Mouse (Mus musculus) cerebellum, adult 9-11 months (tissue): ENCODE data around the gene A630001G21Rik.
"Not testable (repeated sequence)": the region's sequence is repeated elsewhere in the genome, so short reads cannot be mapped to it uniquely, and the experiment has no call there.

Source experiments
- DNase-seq: peaks from one replicate; pipeline ENCODE4 v3.0.0; 2022

The A630001G21Rik gene

DNA sequence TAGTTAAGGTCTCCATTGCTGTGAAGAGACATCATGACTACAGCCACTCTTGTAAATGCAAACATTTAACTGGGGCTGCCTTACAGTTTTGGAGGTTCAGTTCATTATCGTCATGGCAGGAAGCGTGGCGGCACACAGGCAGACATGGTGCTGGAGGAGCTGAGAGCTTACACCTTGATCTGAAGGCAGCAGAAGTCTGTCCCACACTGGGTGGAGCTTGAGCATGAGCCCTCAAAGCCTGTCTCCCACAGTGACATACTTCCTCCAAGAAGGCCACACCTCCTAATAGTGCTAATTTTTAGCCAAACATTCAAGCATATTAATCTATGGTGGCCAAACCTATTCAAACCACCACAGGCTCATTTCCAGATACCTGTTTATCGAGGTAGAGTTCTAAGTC lies at the start of gene A630001G21Rik:
Gene A630001G21Rik, minus strand, starts transcription at position 208 of the 400 bp plus-strand sequence.
- no peak for DNase-seq

DNA sequence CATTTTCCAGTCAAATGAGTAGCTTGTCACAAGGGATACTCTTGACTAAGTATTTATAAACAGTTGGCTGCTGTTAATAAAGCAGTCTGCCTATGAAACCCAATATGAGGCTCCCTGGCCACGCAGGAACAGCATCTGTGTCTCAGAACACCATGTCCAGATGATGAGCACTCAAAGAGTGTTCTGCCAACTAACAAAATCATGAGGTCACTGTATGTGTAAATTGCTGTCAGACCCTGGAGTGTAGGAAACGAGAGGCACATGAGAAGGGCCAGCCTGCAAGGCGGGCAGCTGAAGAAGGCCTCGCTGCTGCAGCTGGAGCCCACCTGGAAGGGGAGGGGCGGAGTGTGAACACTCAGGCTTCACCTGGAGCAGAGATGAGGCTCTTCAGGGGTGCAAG lies 48.7 kb upstream of the A630001G21Rik start:
- DNase-seq: no peak

GRCm38 (mm10) chr1:85824905-85825304 lies 46.5 kb upstream of the A630001G21Rik start:
- DNase-seq: no peak

DNA sequence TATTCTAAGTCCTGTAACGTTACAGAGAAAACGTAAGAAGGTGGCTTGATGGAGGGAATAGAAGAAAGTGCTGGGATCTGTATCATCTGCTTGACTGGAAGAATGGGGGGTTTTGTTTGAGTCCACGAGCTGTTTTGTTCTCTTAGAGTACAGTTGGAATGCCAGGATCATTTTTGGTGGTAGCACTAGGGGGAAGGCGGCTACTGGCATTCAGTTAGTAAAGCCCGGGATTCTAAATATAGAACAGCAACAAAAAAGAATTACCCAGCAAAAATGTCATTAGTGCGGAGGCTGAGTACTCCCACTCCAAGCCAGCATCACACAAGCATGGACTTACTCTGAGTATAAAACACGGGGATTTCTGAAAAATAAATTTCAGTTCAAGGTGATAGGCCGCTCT lies 43.8 kb upstream of the A630001G21Rik start:
- DNase-seq: no peak

GRCm38 (mm10) chr1:85819695-85820094 lies 41.3 kb upstream of the A630001G21Rik start:
- DNase-seq: no peak

DNA sequence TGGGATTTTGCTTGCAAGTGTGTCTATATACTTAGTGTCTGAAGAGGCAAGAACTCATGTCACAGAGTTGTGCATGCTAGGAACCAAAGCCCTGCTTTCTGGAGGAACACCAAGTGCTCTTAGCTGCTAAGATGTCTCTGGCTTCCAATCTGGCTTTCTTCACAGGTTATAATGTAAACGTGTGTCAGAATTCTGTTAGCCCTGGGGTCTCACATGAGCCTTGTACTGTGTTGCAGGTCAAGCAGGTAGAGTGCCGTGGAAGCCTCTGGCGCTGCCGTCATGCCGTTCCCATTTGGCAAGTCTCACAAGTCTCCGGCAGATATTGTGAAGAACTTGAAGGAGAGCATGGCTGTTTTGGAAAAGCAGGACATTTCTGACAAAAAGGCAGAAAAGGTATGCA lies 39.7 kb upstream of the A630001G21Rik start:
- no peak for DNase-seq

DNA sequence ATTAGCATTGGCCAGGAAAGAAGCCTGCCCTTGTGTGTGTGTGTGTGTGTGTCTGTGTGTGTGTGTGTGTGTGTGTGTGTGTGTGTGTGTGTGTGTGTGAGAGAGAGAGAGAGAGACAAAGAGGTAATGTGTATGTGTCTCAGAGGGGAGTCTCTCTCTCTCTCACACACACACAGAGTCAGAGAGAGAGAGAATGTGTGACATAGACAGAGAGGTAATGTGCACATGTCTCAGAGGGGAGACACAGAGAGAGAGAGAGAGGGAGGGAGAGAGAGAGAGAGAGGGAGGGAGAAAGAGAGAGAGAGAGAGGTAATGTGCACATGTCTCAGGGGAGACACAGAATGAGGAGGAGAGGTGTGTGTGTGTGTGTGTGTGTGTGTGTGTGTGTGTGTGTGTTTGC lies 35.8 kb upstream of the A630001G21Rik start:
- DNase-seq: not testable (repeated sequence)

- no peak for DNase-seq
These were observed 32.3 kb upstream of the A630001G21Rik start for GRCm38 (mm10) chr1:85810787-85811186.

DNA sequence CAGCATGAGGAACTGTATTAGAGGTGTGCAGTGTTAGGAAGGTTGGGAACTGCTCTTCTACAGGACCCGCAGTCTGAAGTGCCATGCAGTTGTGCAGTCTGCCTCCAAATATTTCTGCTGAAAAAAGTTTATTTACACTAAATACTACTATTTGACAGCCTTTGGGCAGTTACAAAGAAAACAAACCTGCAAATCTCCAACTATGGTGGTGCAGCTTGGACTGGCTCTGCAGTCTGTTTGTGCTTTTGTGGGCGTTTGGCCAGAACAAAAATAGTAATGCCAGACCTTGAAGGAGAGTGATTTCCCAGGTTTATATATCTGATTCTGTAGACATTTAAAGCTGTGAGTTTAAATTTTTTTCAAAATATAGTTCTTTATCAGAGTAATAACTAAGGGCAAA lies 31.9 kb upstream of the A630001G21Rik start:
- peak; percentile 29 for DNase-seq

DNA sequence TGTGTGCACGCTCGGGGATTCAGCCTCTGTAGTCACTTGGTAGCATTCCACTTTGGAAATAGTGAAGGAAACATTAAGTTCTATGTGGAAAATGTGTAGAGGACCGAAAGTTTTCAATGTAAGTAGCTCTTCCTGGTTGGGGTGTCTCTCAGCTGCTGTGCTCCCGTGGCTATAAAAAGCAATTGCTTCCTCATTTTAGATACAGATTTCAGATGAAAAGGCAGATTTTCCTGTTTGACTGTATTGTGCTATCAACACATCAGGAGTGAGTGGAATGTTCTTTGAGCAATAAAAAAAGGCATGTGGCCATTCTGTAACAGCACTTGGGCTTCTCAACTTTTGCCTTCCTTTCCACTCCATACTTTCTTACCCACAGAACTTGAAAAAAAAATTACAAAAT lies 30.8 kb upstream of the A630001G21Rik start:
- DNase-seq: no peak

DNA sequence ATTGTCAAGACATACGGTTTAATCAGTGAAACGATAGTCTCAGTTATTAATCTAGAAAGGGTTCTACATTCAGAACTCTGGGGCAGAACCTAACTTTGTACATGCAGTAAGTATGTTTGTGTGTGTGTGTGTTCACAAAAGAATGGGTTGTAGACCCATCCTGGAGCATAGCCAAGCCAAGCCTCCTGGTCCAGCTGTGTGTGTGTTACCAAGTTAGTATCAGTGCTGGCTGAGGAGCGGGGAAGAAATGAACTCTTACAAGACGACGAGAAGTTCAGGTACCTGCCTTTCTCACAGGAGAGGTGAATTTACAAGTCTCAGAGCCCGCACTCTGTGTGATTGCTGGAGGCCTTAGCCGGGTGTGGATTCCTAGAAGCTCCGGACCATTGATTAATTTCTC lies 26.1 kb upstream of the A630001G21Rik start:
- DNase-seq: no peak

- no peak for DNase-seq
These were observed 24.1 kb upstream of the A630001G21Rik start for GRCm38 (mm10) chr1:85802517-85802916.

DNA sequence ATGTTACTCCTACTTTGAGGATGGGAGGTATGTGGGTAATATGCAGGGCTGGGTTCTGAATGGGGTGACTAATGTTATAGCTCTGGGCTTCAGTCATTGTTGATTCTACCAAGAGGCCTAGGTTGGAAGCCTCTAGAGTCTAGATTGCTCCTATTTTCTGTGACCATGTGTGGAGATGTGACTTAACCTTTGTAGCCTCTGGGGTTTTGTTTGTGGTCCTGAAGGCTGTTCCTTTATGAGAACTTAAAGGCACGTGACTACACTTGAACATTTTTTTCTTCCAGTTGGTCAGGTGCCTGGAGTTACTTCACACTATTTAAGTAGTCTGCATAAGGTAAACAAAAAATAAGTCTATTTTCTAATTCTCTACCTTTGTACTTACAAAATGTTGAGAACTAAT lies 21.3 kb upstream of the A630001G21Rik start:
- no peak for DNase-seq

DNA sequence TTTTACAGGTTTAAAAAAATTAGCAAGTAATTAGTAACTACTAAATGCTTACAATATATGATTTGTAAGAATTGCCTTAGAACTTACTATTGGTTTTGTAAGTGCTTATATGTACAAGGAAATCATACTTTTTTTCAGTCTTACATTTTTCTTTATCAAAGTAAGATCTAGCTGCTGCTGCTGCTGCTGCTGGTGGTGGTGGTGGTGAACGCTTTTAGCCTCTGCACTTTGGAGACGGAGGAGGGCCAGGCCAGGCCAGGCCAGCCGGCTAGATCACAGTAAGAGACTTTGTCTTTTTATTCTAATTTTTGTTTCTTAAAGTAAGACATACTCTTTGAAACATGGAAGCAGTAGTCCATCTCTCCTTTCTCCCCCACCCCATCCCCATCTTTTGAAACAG lies 16.8 kb upstream of the A630001G21Rik start:
- DNase-seq: no peak

- peak; percentile 47 for DNase-seq
These were observed 15.8 kb upstream of the A630001G21Rik start for GRCm38 (mm10) chr1:85794106-85794771.

- peak; percentile 87 for DNase-seq
These were observed 15.0 kb upstream of the A630001G21Rik start, which contains the start of gene Cab39 for GRCm38 (mm10) chr1:85793208-85794105. Gene Cab39 (plus strand): TSS chr1:85793441.

- no peak for DNase-seq
These were observed 13.0 kb upstream of the A630001G21Rik start for GRCm38 (mm10) chr1:85791476-85791875.

GRCm38 (mm10) chr1:85790565-85790964 lies 12.1 kb upstream of the A630001G21Rik start:
- no peak for DNase-seq

DNA sequence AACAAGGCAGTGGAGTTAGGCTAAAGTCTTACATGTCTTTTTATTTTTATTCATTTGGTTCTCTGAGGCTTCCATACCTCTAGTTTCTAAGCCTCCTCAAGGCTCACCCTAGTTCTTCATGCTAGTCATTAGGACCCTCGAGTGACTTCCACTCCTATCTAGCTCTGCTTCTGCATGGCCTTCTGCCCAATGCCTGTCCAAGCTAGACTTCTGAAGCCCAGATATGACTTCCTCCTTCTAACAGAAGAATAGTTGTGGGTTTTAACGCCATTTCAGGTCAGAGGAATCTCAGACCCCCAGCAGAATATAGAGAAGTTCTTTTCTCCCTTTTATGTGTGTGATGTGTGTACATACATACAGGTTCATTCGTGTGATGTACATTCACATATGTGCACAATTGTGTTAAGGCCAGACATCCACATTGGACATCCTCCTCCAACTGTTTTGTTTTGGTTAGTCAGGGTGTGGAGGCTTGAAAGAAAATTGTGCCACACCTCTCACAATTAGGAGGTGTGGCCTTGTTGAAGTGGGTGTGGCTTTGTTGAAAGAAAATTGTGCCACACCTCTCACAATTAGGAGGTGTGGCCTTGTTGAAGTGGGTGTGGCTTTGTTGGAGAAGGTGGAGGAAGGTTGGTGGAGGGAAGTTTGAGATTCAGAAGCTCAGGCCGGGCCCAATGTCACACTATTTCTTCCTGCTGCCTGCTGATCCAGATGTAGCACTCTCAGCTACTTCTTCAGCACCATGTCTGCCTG lies 1.2 kb upstream of the A630001G21Rik start:
- DNase-seq: no peak

DNA sequence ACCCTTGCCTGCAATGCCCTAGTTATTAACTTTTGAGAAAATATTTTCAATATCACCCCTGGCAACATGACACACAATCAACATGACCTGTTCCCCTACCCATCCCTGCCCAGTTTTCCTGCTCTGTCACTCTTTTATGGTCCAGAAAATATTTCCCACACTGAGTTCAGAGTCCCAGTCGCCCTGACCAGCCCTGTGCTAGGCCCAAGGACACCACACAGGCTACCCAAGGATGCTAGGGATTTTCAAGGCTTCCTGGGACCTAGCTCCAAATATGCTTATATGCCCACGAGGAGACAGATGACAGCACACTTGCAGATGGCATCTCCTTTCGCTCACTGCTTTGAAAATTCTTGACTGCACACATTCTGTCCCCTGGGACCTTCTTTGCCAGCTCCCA lies 569 bp upstream of the A630001G21Rik start:
- no peak for DNase-seq

DNA sequence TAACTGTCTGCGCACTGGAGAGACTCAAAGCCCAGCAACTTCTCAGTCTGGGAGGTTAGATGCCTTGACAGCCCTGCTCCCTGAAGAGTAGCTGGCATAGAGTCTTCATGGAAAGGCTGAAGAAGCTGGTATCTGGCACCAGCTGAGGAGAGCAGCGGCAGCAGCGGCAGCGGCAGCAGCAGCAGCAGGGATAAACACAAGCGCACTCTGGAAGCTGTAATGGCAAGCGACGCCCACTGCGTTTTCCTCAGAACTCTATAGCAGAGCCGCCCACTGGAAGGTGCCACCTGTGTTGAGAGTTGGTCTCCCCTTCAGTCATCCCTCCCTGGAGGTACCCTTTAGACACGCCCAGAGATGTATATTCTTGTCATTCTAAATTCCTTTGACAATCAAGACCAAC lies 2.3 kb downstream of the A630001G21Rik start:
- no peak for DNase-seq

DNA sequence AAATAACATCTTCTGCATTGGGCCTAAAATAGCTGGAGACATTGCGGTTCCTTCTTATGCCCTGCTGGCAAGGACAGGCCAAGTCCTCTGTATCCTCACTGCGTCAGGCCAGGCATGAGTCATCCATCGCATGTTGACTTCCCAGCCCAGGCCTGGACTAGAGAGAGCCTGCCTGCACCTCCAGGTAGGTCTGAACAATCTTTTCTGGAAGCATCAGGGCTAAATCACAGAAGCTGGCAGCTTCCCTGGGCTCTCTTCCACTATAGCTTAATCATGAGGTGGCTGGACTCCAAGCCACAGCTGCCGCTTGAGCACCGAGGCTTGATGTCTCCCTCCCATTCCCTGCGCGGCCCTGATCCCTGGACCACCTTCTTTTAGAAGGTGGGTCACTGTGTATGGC lies 3.3 kb downstream of the A630001G21Rik start:
- DNase-seq: no peak

DNA sequence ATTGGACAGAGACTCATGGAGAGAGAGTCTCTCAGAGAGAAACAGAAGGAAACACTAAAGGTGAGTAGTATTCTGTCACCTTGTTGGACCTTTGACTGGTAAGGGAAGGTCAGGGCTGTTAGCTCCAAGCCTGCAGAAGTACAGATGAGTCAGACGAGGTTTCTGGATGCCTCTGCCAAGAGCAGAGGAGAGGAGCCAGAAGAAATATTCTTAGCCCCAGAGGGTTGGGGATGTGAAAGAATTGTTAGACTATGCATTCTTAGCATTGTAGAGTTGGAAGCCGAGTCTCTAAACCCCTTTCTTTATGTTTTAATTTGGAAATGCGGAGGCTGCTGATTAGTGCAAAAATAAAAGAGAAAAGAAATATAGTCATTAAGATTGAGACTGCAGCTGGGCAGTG lies 6.5 kb downstream of the A630001G21Rik start:
- DNase-seq: no peak
